Mouse (Mus musculus): ENCODE results near the gene P2ry2.

P2ry2 gene

GRCm38 (mm10) chr7:101012541-101012940, at the start of gene P2ry2:
Gene P2ry2 (minus strand): TSS chr7:101012866.
- DNase-seq = no peak

- peak; percentile 19 for DNase-seq
Observed at GRCm38 (mm10) chr7:101062246-101062645, 49.6 kb upstream of the P2ry2 start.

- DNase-seq = peak; percentile 71
Observed at GRCm38 (mm10) chr7:101061381-101061780, 48.7 kb upstream of the P2ry2 start.

- no peak for DNase-seq
Observed at GRCm38 (mm10) chr7:101060476-101060875, 47.8 kb upstream of the P2ry2 start.

- no peak for DNase-seq
Observed at GRCm38 (mm10) chr7:101059188-101059587, 46.5 kb upstream of the P2ry2 start.

- DNase-seq = no peak
Observed at GRCm38 (mm10) chr7:101057309-101057708, 44.6 kb upstream of the P2ry2 start.

GRCm38 (mm10) chr7:101053136-101053535, 40.5 kb upstream of the P2ry2 start:
- DNase-seq = no peak

- peak; percentile 29 for DNase-seq
Observed at GRCm38 (mm10) chr7:101051551-101052221, 39.0 kb upstream of the P2ry2 start.

- no peak for DNase-seq
Observed at GRCm38 (mm10) chr7:101050724-101051550, 38.3 kb upstream of the P2ry2 start.

- no peak for DNase-seq
Observed at GRCm38 (mm10) chr7:101049326-101050087, 36.8 kb upstream of the P2ry2 start.

- no peak for DNase-seq
Observed at GRCm38 (mm10) chr7:101048247-101048646, 35.6 kb upstream of the P2ry2 start.

- no peak for DNase-seq
Observed at GRCm38 (mm10) chr7:101043846-101044541, 31.3 kb upstream of the P2ry2 start.

GRCm38 (mm10) chr7:101041977-101042749, 29.5 kb upstream of the P2ry2 start:
- DNase-seq = no peak

- no peak for DNase-seq
Observed at GRCm38 (mm10) chr7:101041544-101041943, 28.9 kb upstream of the P2ry2 start.

- no peak for DNase-seq
Observed at GRCm38 (mm10) chr7:101033371-101033770, 20.7 kb upstream of the P2ry2 start.

- DNase-seq = no peak
Observed at GRCm38 (mm10) chr7:101031234-101031633, 18.6 kb upstream of the P2ry2 start.

- DNase-seq = peak; percentile 71
Observed at GRCm38 (mm10) chr7:101030756-101031155, 18.1 kb upstream of the P2ry2 start.

GRCm38 (mm10) chr7:101029446-101029845, 16.8 kb upstream of the P2ry2 start:
- no peak for DNase-seq

GRCm38 (mm10) chr7:101028991-101029390, 16.3 kb upstream of the P2ry2 start:
- no peak for DNase-seq

GRCm38 (mm10) chr7:101028444-101028757, 15.7 kb upstream of the P2ry2 start:
- DNase-seq = no peak

- no peak for DNase-seq
Observed at GRCm38 (mm10) chr7:101027623-101028443, 15.2 kb upstream of the P2ry2 start.
